Mouse (Mus musculus) neural tube, embryonic 15.5 days (tissue): ENCODE results near the gene Ano4. TPM values are rescaled to one million over a fixed set of nuclear protein-coding genes. Genes with fewer than 3 reads are reported as not detected.

ENCODE experiments used
- ATAC-seq: fragments of 200-750 bp; cut with Nextera tagmentation; 2 replicates; pipeline ENCODE4 v1.8.0; 2017; ENCODE audit warnings: mild to moderate bottlenecking, moderate TSS enrichment, moderate library complexity; ENCODE audit not compliant: low FRiP score
- H3K27ac ChIP-seq: fragments of 300-500 bp; sonication (generic); replicated peaks from 2 replicates; pipeline ENCODE4 v1.5.1; 2015; ENCODE audit warnings: mild to moderate bottlenecking, inconsistent platforms
- H3K27me3 ChIP-seq: fragments of 300-500 bp; sonication (generic); replicated peaks from 2 replicates; pipeline ENCODE4 v1.6.1; 2015; ENCODE audit warnings: inconsistent platforms
- H3K36me3 ChIP-seq: fragments of 300-500 bp; sonication (generic); 2 replicates; pipeline ENCODE4 v1.6.1; 2015; ENCODE audit warnings: inconsistent platforms
- H3K4me1 ChIP-seq: fragments of 300-500 bp; sonication (generic); 2 replicates; pipeline ENCODE4 v1.6.1; 2015; ENCODE audit warnings: inconsistent platforms
- H3K4me2 ChIP-seq: fragments of 300-500 bp; sonication (generic); 2 replicates; pipeline ENCODE4 v1.6.1; 2015; ENCODE audit warnings: inconsistent platforms, mild to moderate bottlenecking, moderate library complexity
- H3K4me3 ChIP-seq: fragments of 300-500 bp; sonication (generic); replicated peaks from 2 replicates; pipeline ENCODE4 v1.5.1; 2015; ENCODE audit warnings: mild to moderate bottlenecking, inconsistent platforms
- H3K9ac ChIP-seq: fragments of 300-500 bp; sonication (generic); replicated peaks from 2 replicates; pipeline ENCODE4 v1.6.1; 2015; ENCODE audit warnings: mild to moderate bottlenecking, inconsistent platforms
- H3K9me3 ChIP-seq: fragments of 300-500 bp; sonication (generic); replicated peaks from 2 replicates; pipeline ENCODE4 v1.6.1; 2016; ENCODE audit warnings: inconsistent platforms
- WGBS: fragments of 180-500 bp; shearing (Covaris S2); methylation state at CpG from one replicate; pipeline ENCODE4 v1.1.7; 2015; ENCODE audit warnings: mixed read lengths; 5-methylcytosine and 5-hydroxymethylcytosine counted together
- polyA plus RNA-seq: library from polyadenylated mRNA; unstranded; fragments of >200 nt; fragmentation: Nextera tagmentation; extraction: Ambion mirVana; gene quantifications from 2 replicates; pipeline ENCODE4 v1.2.1, GENCODE M21; 2015

Ano4 gene
- polyA plus RNA-seq, 1 experiment from 2014 or later, result 12.5 TPM

GRCm38 (mm10) chr10:89273001-89273680 lies 71.4 kb downstream of the Ano4 start:
- Histone ChIP-seq H3K9me3 (no peaks in the 10 kb centered on the region), H3K9ac (no peak overlapping the region), H3K27me3 (no peaks in the 10 kb centered on the region), H3K36me3 (no peaks in the 10 kb centered on the region), H3K27ac (no peak overlapping the region), H3K4me2 (no peak overlapping the region), H3K4me1 (no peaks in the 10 kb centered on the region), H3K4me3 (no peak overlapping the region)
- no peak for ATAC-seq
- 86% methylated on average over 3 of the region's 3 CpGs for WGBS

- no peak overlapping the region for H3K4me3 ChIP-seq
- WGBS, result 93% methylated on average over 3 of the region's 3 CpGs
- no peaks in the 10 kb centered on the region for H3K27me3 ChIP-seq
These were observed 77.2 kb downstream of the Ano4 start for GRCm38 (mm10) chr10:89267312-89267711.

DNA sequence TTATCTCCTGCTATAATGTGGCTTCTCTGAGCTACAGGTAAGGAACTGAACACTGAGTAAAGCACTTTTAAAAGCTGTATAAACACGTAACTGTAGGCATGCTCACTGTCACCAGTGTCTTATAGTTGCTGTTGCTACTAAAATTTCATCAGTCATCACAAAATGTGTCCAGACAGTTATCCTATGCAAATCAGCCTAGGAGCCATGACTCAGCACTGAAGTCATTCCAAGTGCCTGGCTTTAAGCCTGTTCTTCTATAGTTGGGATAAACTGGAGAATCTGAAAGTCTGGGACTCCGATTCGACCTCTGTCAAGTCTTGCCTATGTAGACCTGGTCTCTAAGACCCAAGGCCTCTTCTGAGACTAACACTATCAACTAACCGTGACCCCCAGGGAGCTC lies 81.2 kb downstream of the Ano4 start:
- no peak for ATAC-seq
- no peak overlapping the region for H3K27ac ChIP-seq
- H3K4me3 ChIP-seq, result no peak overlapping the region
- H3K9ac ChIP-seq, result no peak overlapping the region
- H3K4me2 ChIP-seq, result no peak overlapping the region
- no peaks in the 10 kb centered on the region for H3K36me3 ChIP-seq
- no peaks in the 10 kb centered on the region for H3K9me3 ChIP-seq
- 81% methylated on average over 4 of the region's 4 CpGs for WGBS
- H3K4me1 ChIP-seq, result peaks cover 3% of the 10 kb centered on the region; the same call in 1 of the 2 replicates
- peaks cover 2% of the 10 kb centered on the region; the same call in 1 of the 2 replicates for H3K27me3 ChIP-seq

More at GRCm38 (mm10) chr10:89267312-89267711, 77.2 kb downstream of the Ano4 start:
- no peak for ATAC-seq
- Histone ChIP-seq H3K4me1 (no peaks in the 10 kb centered on the region), H3K9me3 (no peaks in the 10 kb centered on the region), H3K36me3 (no peaks in the 10 kb centered on the region), H3K9ac (no peak overlapping the region), H3K4me2 (no peak overlapping the region), H3K27ac (no peak overlapping the region)

DNA sequence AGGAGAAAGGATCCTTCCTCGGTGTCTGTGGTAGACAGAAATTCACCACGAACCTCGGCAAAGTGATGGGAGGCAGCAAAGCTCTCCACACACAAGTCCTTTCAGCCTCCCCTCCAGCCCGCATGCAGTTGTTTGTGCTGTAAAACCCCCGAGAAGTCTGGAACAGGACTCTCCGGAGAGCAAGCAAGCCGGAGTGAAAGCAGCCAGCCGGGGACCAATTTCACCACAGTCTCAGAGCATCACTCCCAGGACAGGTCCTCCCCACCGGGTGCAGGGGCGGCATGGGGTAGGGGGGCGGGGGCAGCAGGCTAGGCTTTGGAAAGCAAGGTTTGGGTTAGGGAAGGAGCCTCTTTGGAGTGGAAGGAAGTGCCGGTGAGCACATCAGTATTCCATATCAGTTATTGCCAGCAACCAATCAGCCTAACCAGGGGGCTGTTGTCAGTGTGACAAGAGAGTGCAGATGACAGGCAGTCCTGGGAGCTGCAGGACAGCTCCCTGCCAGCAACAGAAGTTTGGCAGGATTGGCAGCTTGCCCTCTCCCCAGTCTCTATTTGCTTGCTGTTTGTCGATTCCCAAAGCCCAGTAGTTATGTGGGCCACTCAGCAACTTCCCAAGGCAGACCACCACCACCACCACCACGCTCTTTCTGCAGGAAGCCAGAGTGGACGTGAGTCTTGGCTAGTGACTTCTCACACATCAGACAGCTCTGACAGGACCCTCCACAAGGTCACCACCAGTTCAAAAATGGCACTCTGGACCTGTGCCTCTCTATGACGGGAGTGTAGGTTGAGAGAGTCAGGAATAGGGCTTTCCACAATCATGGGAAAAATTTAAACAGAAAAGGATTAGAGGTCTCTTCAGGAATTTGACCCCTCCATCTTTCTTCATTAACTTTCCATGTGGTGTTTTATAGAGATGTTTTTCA lies 86.8 kb downstream of the Ano4 start:
- no peaks in the 10 kb centered on the region for H3K36me3 ChIP-seq
- H3K4me3 ChIP-seq, result peak overlapping the region; percentile 62
- peak overlapping the region; percentile 69 for H3K9ac ChIP-seq
- no peaks in the 10 kb centered on the region for H3K9me3 ChIP-seq
- peaks cover 21% of the 10 kb centered on the region for H3K4me1 ChIP-seq
- H3K27me3 ChIP-seq, result peaks cover 2% of the 10 kb centered on the region; the same call in 1 of the 2 replicates
- 3% methylated on average over 16 of the region's 16 CpGs for WGBS
- peak overlapping the region; percentile 85 for H3K4me2 ChIP-seq
- H3K27ac ChIP-seq, result peak overlapping the region; percentile 88
- ATAC-seq, result peak; percentile 81

DNA sequence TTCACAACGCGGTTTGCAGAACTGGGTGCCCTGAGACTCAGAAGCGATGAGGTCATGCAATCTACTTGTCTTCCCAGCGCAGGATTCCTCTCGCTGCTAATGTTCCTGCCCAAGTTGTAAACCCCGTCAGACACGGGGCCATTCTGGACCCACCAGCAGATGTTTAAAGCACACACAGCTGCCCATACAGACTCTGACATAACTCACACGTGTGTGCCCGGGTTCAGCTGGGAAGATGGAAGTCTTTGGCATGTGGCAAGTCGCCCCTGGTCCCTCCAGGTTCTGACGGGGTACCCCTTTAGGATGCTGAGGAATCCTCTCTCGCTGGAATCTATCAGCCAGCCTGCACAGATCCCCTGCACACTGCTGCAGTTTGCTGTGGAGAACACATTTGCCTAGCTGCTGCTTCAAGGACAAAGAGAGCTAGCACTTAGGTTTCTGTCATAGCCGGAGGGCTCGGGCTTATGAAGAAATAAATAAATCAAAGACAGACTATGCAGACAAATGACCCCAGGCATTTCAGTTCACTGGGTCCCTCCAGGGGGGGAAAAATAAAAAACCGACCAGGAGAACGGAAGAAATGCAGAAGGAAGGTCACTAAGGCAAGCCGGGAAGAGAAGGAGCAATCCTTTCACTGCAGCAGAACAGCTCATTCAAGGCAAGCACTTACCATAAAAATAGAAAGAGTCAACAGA lies 87.7 kb downstream of the Ano4 start:
- no peaks in the 10 kb centered on the region for H3K36me3 ChIP-seq
- H3K27ac ChIP-seq, result peak overlapping the region; percentile 88
- H3K9ac ChIP-seq, result peak overlapping the region; percentile 69
- under 1% methylated on average over 17 of the region's 17 CpGs for WGBS
- ATAC-seq, result peak; percentile 87
- H3K4me1 ChIP-seq, result peaks cover 21% of the 10 kb centered on the region
- peak overlapping the region; percentile 85 for H3K4me2 ChIP-seq
- H3K9me3 ChIP-seq, result no peaks in the 10 kb centered on the region
- H3K4me3 ChIP-seq, result peak overlapping the region; percentile 62
- H3K27me3 ChIP-seq, result peaks cover 2% of the 10 kb centered on the region; the same call in 1 of the 2 replicates

DNA sequence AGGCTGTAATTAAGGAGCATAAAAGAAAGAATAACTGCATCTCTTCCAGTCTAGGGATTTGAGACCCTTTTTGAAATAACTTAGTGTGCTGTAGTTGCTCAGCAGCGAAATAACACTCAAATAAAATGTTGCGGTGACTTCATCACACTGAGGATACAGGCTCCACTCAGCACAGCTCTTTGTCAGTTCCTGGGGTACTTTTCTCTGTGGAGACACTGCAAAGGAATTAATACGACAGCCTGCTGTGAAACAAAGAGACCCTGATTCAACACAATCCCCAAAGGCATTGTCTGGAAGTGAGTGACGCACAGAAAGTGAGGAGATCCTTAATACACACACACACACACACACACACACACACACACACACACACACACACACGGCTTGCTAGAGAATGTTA lies 89.8 kb downstream of the Ano4 start:
- H3K9ac ChIP-seq, result no peak overlapping the region

GRCm38 (mm10) chr10:89253799-89254198 lies 90.8 kb downstream of the Ano4 start:
- ATAC-seq, result no peak
- Histone ChIP-seq H3K4me1 (peaks cover 21% of the 10 kb centered on the region), H3K4me3 (no peak overlapping the region), H3K9ac (no peak overlapping the region), H3K4me2 (no peak overlapping the region), H3K9me3 (no peaks in the 10 kb centered on the region), H3K27me3 (no peaks in the 10 kb centered on the region), H3K27ac (no peak overlapping the region), H3K36me3 (no peaks in the 10 kb centered on the region)
- WGBS, result 75% methylated on average over 3 of the region's 3 CpGs

More for the DNA sequence above, 89.8 kb downstream of the Ano4 start:
- Histone ChIP-seq H3K36me3 (no peaks in the 10 kb centered on the region), H3K4me2 (peak overlapping the region; percentile 34), H3K27ac (no peak overlapping the region), H3K9me3 (no peaks in the 10 kb centered on the region), H3K27me3 (peaks cover 2% of the 10 kb centered on the region; the same call in 1 of the 2 replicates), H3K4me1 (peaks cover 21% of the 10 kb centered on the region), H3K4me3 (no peak overlapping the region; the same call in 1 of the 2 replicates)
- 24% methylated on average over 5 of the region's 5 CpGs for WGBS
- no peak for ATAC-seq

GRCm38 (mm10) chr10:89252636-89253035 lies 91.9 kb downstream of the Ano4 start:
- Histone ChIP-seq H3K4me3 (no peak overlapping the region), H3K9ac (no peak overlapping the region), H3K27ac (no peak overlapping the region), H3K36me3 (no peaks in the 10 kb centered on the region), H3K27me3 (no peaks in the 10 kb centered on the region), H3K9me3 (no peaks in the 10 kb centered on the region), H3K4me2 (no peak overlapping the region), H3K4me1 (peaks cover 13% of the 10 kb centered on the region)
- no peak for ATAC-seq
- 81% methylated on average over 5 of the region's 5 CpGs for WGBS

DNA sequence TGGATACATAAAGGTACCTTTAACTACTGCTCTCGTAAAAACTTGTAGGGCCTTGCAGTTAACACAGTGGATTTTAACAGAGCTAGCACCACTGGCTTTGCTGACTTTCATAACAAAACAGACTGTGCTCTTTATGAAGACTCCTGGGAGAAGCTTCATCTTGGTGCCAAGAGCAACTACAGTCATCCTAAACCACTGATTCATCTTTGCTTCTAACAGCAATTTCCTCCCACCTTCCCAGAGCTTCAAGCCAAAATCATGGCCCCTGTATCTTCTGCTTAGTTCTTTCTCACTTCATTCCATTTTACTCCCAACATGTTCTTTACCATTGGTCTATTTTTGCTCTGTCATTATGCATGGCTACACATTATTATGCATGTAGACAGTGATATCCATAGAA lies 100.8 kb downstream of the Ano4 start:
- ATAC-seq, result no peak
- Histone ChIP-seq H3K27ac (no peak overlapping the region), H3K9me3 (no peaks in the 10 kb centered on the region), H3K4me1 (no peaks in the 10 kb centered on the region), H3K36me3 (no peaks in the 10 kb centered on the region), H3K27me3 (no peaks in the 10 kb centered on the region), H3K4me2 (no peak overlapping the region), H3K9ac (no peak overlapping the region), H3K4me3 (no peak overlapping the region)
- WGBS, result 84% methylated on average over 1 of the region's 1 CpGs

DNA sequence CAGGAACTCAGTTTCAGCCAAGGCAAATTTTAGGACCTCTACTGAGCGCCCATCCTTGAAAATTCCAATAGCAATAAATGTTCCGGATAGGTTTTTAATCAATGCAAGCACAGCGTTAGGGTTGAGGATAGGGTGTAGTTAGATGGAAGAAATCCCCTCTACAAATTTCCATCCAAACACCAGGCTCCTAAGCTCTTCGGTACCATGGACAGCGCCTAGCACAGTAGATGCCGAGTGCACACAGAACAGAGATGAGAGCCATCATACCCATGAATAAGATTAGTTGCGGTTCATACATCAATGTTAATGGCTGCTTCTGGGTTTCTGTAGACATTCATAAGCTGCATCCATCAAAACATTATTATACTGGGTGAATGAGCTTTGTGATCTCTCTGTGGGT lies 120.0 kb downstream of the Ano4 start:
- whole genome bisulfite sequencing, result 38% methylated on average over 7 of the region's 7 CpGs
- Histone ChIP-seq H3K4me2 (no peak overlapping the region), H3K9me3 (no peaks in the 10 kb centered on the region), H3K36me3 (no peaks in the 10 kb centered on the region), H3K4me1 (no peaks in the 10 kb centered on the region), H3K4me3 (no peak overlapping the region), H3K27ac (no peak overlapping the region), H3K27me3 (no peaks in the 10 kb centered on the region), H3K9ac (no peak overlapping the region)
- ATAC-seq, result no peak

DNA sequence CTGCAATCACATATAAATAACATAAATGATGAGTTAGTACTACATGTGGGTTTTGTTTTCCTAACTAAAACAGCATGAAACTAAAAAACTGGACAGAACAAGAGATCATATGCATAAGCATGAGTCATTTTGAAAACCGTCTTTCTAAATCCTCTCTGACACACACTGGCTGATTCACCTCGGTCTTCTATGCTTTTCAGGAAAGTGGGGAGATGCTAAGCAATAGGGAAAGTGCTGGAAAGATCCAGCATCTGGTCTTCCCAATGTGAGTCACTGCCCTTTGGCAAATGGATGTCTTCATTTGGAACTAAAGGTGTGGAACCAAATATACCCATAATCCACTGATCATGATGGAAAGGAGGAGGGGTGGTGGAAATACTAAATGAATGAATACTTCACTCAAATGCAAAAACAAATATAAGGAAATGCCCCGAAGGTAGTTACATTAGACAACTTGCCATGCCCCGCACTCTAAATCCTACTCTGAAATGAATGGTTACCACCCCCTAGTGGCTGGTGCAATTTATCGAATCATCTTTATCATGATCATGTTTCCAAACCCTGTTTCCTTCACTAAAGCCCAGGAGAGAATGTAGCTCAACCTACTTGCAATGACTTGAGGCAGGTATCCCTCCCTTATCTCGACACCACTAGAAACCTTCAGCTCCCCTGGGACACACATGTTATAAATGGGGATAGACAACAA lies 122.1 kb downstream of the Ano4 start:
- H3K4me1 ChIP-seq, result no peaks in the 10 kb centered on the region
- H3K27me3 ChIP-seq, result no peaks in the 10 kb centered on the region
- H3K9me3 ChIP-seq, result no peaks in the 10 kb centered on the region
- no peak for ATAC-seq
- WGBS, result 79% methylated on average over 6 of the region's 6 CpGs
- no peak overlapping the region for H3K27ac ChIP-seq
- no peak overlapping the region for H3K4me3 ChIP-seq
- no peak overlapping the region for H3K4me2 ChIP-seq
- H3K9ac ChIP-seq, result no peak overlapping the region
- H3K36me3 ChIP-seq, result no peaks in the 10 kb centered on the region
